Mouse (Mus musculus) CH12F3 (cell line): ENCODE data around the gene Zfp943.
"Not testable (repeated sequence)": the region's sequence is repeated elsewhere in the genome, so short reads cannot be mapped to it uniquely, and the experiment has no call there.

Experiments
- in situ Hi-C: fragments of 300-500 bp; cut with MboI; formaldehyde crosslinking; loops from 2 replicates; pipeline ENCODE4 v1.14.3; 2020; ENCODE audit warnings: low sequenced_read_pairs

Zfp943 gene

DNA sequence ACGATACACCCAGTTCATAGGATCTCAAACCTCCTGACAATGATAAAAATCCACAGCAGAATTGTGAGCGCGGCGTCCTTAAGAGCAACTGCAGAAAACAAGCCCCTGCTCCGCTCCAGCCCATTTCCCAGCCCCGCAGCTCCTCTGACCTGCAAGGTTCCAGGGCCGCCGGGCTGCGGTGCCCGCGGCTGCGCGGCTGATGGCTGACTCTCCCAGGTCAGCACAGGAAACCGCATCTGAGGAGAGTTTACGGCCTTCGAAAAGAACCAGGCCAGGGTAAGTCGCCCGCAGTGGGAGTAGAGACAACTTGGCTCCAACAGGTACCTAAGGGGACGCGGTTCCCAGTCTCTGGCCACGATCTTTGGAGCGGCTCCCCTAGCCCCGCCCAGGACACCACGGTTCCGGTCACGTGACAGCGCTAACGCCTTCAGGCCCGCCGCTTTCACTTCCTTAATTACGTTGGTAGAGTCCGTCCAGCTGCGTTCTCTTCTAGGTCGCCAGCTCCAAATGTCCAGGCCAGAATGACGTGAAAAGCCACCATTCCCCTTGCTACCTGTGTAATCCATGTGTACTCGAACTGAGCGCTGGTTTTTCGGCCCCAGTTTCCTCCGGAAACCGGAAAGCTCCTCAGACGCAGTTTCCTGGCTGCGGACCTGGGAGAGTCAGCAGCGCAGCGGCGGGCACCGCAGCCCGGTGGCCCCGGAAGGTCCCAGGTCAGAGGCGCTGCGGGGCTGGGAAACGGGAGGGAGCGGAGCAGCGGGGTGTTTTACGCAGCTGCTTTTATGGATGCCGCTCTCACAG lies at the start of gene Zfp943, which contains the start of gene Zfp942:
Zfp943 (plus strand) TSS at position 446 of the 801 bp plus-strand sequence.
Zfp942 (minus strand) TSS at position 358 of the 801 bp plus-strand sequence.
- in situ Hi-C loops, result not testable (repeated sequence)

DNA sequence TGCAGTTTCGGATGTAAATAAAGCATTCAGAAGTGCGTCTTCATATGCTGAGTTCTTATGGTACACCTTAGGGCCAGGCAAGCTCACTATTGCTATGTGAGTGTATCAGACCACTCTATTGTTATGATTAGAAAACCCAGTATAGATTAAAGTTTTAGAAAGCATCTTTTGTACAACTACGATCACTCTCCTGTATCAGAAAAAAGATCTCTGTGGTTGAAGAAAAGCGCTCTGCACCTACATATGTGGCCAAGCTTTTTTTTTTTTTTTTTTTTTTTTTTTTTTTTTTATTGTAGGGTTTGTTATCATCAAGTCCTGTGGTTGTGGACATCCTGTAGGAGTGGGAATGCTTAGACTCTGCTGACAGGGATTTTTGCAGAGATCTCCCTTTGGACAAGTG lies 950 bp downstream of the Zfp943 start:
- in situ Hi-C loops, result no loop called here

DNA sequence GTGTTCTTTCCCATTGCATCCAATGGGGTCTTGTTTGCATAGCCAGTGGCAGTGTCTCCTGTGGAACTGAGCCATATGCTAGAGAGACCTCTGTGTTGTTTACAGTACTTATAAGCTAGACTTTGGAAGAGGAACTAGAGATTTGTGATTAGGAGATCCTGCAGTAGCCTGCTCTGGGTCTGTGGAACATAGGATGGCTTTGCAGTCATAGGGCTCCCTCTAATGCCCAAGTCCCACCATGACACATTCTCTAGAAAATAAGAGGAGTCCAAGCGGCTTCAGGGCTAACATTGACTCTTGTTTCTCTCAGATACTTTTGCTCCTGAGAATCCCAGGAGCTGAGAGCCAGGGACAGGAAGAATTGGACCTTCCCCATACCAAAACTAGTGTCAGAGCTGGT lies 73.2 kb downstream of the Zfp943 start:
- in situ Hi-C loops, result not testable (repeated sequence)

DNA sequence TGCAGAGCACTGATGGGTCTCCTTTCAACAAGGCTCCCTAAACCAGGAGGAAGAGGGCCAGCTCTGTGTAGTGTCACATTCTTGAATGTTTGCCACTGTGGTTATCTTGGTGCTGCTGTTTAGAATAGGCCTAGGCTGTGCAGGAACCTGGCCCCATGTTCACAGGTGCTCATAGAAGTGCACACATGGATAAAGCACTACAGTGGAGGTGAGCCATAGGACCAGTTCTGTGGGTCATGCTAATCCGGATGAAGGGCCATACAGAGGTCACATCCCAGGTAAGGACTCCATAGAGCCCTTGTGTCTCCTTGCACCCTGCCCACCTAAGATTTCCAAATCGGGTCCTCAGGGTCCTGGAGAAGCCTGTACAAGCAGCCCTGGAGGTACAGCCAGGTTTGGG lies 87.1 kb downstream of the Zfp943 start:
- in situ Hi-C loops, result no loop called here

DNA sequence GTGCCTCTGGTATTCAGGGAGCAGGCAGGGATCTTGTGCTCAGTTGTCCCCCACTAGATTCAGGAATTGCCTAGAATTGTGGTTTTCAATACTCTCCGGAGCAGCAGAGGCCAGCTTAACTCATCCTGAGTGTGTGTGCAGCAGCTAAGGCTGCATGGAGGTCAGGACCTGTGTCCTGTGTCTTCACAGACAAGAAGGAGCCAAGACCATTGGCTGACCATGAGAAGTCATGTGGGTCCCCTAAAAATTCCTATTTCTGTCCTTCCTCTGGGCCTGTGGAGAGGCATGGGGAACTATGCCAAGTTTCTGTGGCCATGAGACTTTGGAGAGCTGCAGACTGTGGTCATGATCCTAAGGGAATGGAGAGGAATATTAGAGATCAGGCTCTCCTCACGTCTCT lies 90.9 kb downstream of the Zfp943 start:
- in situ Hi-C loops, result no loop called here

DNA sequence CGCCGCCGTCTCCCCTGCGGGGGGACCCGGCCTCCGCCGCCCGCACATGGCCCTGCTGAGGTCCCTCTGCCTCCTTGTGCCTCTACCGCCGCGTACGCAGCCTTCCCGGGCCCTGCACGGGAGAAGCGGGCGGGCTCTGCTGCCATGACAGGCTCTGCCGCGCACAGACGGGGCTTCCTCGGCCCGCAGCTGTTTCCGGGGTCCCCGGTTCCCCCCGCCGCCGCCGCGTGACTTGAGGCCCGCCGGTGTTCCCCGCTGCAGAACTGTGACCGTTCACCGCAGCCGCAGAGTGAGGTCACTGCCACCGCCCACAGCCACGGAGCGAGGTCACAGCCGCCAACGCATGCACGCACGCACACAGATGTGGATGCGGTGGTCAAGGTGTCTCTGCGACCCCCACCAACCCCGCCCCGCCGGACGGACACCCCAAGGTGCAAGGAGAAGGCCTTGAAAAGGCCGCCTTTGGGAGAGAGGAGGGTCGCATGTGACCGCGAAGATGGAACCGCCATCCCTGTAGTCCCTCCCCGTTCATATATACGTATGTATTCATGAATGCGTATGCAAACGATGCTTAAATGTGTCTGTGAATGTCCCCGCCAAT lies 118.8 kb downstream of the Zfp943 start:
- in situ Hi-C loops, result no loop called here

DNA sequence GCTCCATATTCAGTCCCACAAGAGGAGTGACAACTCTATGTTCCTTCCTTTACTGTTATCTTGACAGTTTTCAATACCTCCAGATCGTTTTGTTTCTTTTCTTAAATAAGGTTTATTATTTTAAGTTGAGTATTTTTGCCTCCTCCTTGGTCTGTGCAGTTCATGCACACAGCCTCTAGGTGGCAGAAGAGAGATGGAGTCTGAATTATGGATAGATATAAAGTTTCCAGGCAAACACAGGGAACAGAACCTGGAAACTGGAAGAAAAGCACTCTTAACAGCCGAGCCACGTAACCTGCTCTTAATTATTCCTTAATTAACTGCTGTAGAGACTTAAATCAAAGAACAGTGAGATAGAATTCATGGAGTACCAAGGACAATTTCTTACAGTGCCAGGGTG lies 120.9 kb downstream of the Zfp943 start:
- in situ Hi-C loops, result not testable (repeated sequence)

DNA sequence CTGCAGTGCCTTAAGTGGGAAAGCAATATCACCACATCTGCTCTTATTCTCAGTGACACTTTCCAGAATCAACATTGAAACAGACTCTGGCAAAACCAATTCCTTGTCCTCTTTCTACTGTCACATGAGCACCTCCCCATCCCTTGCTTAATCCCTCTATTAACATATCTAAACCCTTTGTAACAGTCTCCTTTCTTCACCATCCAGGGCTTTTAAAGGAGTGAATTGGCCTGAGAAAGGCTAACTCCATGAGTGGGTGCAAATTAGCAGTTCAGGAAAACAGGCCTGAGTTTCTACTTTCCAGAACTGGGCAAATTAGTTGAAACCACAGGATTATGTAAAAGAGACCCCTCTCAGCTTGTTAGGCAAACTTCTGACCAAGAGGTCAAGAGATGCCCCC lies 156.4 kb downstream of the Zfp943 start:
- in situ Hi-C loops, result no loop called here
